In the genomic region with DNA sequence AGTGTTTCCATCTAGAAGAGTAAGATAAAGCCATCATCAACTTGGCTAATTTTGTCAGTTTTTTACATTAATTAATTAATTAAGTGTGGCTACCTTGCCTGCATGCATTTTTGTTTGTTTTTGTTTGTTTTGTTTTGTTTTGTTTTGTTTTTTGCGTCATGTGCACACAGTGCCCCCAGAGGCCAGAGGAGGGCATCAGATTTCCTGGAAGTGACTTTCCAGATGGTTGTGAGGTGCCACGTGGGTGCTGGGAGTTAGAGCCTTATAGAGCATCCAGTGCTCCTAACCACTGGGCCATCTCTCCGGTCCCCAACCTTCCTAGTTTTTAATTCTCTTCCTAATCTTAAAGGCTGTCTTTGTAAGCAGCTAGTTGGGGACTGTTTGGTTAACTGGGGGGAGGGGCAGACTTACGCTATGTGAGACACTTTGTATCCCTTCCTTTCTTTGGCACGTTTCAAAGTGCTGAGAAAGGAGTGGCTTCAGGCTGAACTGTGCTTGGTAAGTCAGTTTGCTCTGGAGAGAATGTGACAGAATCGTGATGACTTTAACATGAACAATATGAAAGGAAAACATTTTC, we compare ENCODE assay signal across 20 mouse cellular contexts. TPM values are rescaled to one million over a fixed set of nuclear protein-coding genes. Genes with fewer than 3 reads are reported as not detected.
DNase-seq lines count a peak whose midpoint lies in the region; ATAC-seq and TF ChIP-seq lines count a peak whose summit lies in the region.
"Had no signal": no experiment of that assay in that cellular context is flagged by ENCODE, and none has a peak within 500 bp of the region (broad histone marks: within the 10 kb centered on the region; RNA-seq: fewer than 3 reads in every experiment).

No protein-coding gene starts in this region.

- no peaks in the 10 kb centered on the region for H3K36me3 ChIP-seq in kidney, adult 2 months (ENCODE audit: control insufficient read depth, insufficient read depth, low read length)
- H3K36me3 ChIP-seq in midbrain, postnatal 0 days (ENCODE audit: insufficient read depth, low read length) = no peaks in the 10 kb centered on the region
- no peaks in the 10 kb centered on the region for H3K36me3 ChIP-seq in midbrain, embryonic 14.5 days (ENCODE audit: control insufficient read depth, insufficient read depth, low read length)
- H3K36me3 ChIP-seq in stomach, embryonic 14.5 days (ENCODE audit: control insufficient read depth, insufficient read depth, low read length) = no peaks in the 10 kb centered on the region
- H3K36me3 ChIP-seq: embryonic facial prominence, embryonic 12.5 days; forebrain, embryonic 15.5 days; heart, embryonic 13.5 days; hindbrain, embryonic 12.5 days; midbrain, embryonic 15.5 days had no signal

- no peak overlapping the region for H3K4me2 ChIP-seq in midbrain, postnatal 0 days (ENCODE audit: low read depth, low read length, poor library complexity, severe bottlenecking)
- no peak overlapping the region for H3K4me2 ChIP-seq in midbrain, embryonic 14.5 days (ENCODE audit: low read length)
- H3K4me2 ChIP-seq in stomach, embryonic 14.5 days (replicated peaks; ENCODE audit: low read depth, low read length) = no peak overlapping the region
- H3K4me2 ChIP-seq: embryonic facial prominence, embryonic 12.5 days; forebrain, embryonic 15.5 days; heart, embryonic 13.5 days; hindbrain, embryonic 12.5 days; midbrain, embryonic 15.5 days had no signal

- H3K4me1 ChIP-seq in kidney, adult 2 months (ENCODE audit: control insufficient read depth, insufficient read depth, low read length) = no peaks in the 10 kb centered on the region; the same call in 1 of the 2 replicates
- H3K4me1 ChIP-seq in midbrain, postnatal 0 days (ENCODE audit: insufficient read depth, low read length) = no peaks in the 10 kb centered on the region
- H3K4me1 ChIP-seq in midbrain, embryonic 14.5 days (ENCODE audit: control insufficient read depth, insufficient read depth, low read length) = no peaks in the 10 kb centered on the region
- peaks cover 15% of the 10 kb centered on the region for H3K4me1 ChIP-seq in stomach, embryonic 14.5 days (ENCODE audit: control insufficient read depth, insufficient read depth, low read length)
- H3K4me1 ChIP-seq: forebrain, embryonic 15.5 days; midbrain, embryonic 15.5 days had no signal

- no peak for DNase-seq in kidney, adult 2 months
- no peak for DNase-seq in kidney, adult 11 months
- DNase-seq in midbrain, postnatal 0 days (ENCODE audit: low spot score) = no peak
- DNase-seq in midbrain, embryonic 14.5 days = no peak
- DNase-seq in embryo, embryonic 9.5 days (ENCODE audit: extremely low spot score) = peak; percentile 21
- no peak for DNase-seq in ovary, postnatal 10 days (ENCODE audit: low spot score)
- no peak for DNase-seq in ovary, postnatal 36 days (ENCODE audit: low spot score)
- DNase-seq: adrenal gland, postnatal 36 days; cerebellum, adult 2 months; gastrocnemius, postnatal 14 days; lung, adult 2 months; right cerebral cortex, postnatal 4 days had no signal

- no peak overlapping the region for H3K27ac ChIP-seq in kidney, adult 2 months (ENCODE audit: insufficient read depth, low read depth, low read length)
- no peak overlapping the region for H3K27ac ChIP-seq in midbrain, postnatal 0 days (ENCODE audit: low read depth, low read length)
- no peak overlapping the region for H3K27ac ChIP-seq in midbrain, embryonic 14.5 days (replicated peaks; ENCODE audit: low read depth, low read length)
- H3K27ac ChIP-seq in stomach, embryonic 14.5 days (ENCODE audit: low read length) = peak overlapping the region; percentile 36; the same call in 1 of the 2 replicates
- H3K27ac ChIP-seq: embryonic facial prominence, embryonic 12.5 days; forebrain, embryonic 15.5 days; heart, embryonic 13.5 days; hindbrain, embryonic 12.5 days; midbrain, embryonic 15.5 days had no signal

- WGBS in kidney, adult 2 months = 42% methylated on average over 6 of the region's 6 CpGs
- WGBS in midbrain, postnatal 0 days = 51% methylated on average over 6 of the region's 6 CpGs
- WGBS in midbrain, embryonic 14.5 days = 51% methylated on average over 6 of the region's 6 CpGs
- 22% methylated on average over 6 of the region's 6 CpGs for WGBS in stomach, embryonic 14.5 days

- no peaks in the 10 kb centered on the region for H3K9me3 ChIP-seq in midbrain, postnatal 0 days (ENCODE audit: low read length)
- no peaks in the 10 kb centered on the region for H3K9me3 ChIP-seq in midbrain, embryonic 14.5 days (ENCODE audit: control insufficient read depth, low read length)
- no peaks in the 10 kb centered on the region for H3K9me3 ChIP-seq in stomach, embryonic 14.5 days (ENCODE audit: control insufficient read depth, low read depth, low read length)
- H3K9me3 ChIP-seq: embryonic facial prominence, embryonic 12.5 days; forebrain, embryonic 15.5 days; heart, embryonic 13.5 days; hindbrain, embryonic 12.5 days; midbrain, embryonic 15.5 days had no signal

- H3K4me3 ChIP-seq in kidney, adult 2 months (ENCODE audit: insufficient read depth, low read depth, low read length) = no peak overlapping the region
- no peak overlapping the region for H3K4me3 ChIP-seq in midbrain, postnatal 0 days (ENCODE audit: low read depth, low read length)
- H3K4me3 ChIP-seq in midbrain, embryonic 14.5 days (replicated peaks; ENCODE audit: low read depth, low read length) = no peak overlapping the region
- no peak overlapping the region for H3K4me3 ChIP-seq in stomach, embryonic 14.5 days (ENCODE audit: low read depth, low read length)
- H3K4me3 ChIP-seq: embryonic facial prominence, embryonic 12.5 days; forebrain, embryonic 15.5 days; heart, embryonic 13.5 days; hindbrain, embryonic 12.5 days; midbrain, embryonic 15.5 days had no signal

- no peak for TF ChIP-seq POLR2A in kidney, adult 2 months (IDR thresholded peaks at IDR 0.05; ENCODE audit: low read depth, low read length)

- no peaks in the 10 kb centered on the region for H3K27me3 ChIP-seq in kidney, adult 2 months (replicated peaks; ENCODE audit: control insufficient read depth, insufficient read depth, low read length)
- H3K27me3 ChIP-seq in midbrain, postnatal 0 days (ENCODE audit: insufficient read depth, low read length) = no peaks in the 10 kb centered on the region
- H3K27me3 ChIP-seq in midbrain, embryonic 14.5 days (ENCODE audit: control insufficient read depth, insufficient read depth, low read length) = no peaks in the 10 kb centered on the region
- H3K27me3 ChIP-seq in stomach, embryonic 14.5 days (ENCODE audit: control insufficient read depth, insufficient read depth, low read length) = no peaks in the 10 kb centered on the region
- H3K27me3 ChIP-seq: embryonic facial prominence, embryonic 12.5 days; forebrain, embryonic 15.5 days; heart, embryonic 13.5 days; hindbrain, embryonic 12.5 days; midbrain, embryonic 15.5 days had no signal

- peak; percentile 31; the same call in 1 of the 2 replicates for TF ChIP-seq CTCF in kidney, adult 2 months (conservative IDR thresholded peaks at IDR 0.05; ENCODE audit: insufficient read depth, insufficient read length, low read depth, low read length)
- TF ChIP-seq CTCF in midbrain, postnatal 0 days (IDR thresholded peaks at IDR 0.05) = peak; percentile 47

- no peak for ATAC-seq in midbrain, postnatal 0 days (ENCODE audit: low FRiP score)
- no peak for ATAC-seq in midbrain, embryonic 14.5 days (ENCODE audit: low FRiP score, low TSS enrichment)
- peak; percentile 44; the same call in 1 of the 2 replicates for ATAC-seq in stomach, embryonic 14.5 days (ENCODE audit: insufficient number of reproducible peaks, insufficient read depth, low FRiP score, low read depth)
- ATAC-seq: forebrain, embryonic 15.5 days; midbrain, embryonic 15.5 days had no signal

- H3K9ac ChIP-seq in midbrain, postnatal 0 days (replicated peaks; ENCODE audit: low read length, poor library complexity, severe bottlenecking) = no peak overlapping the region
- H3K9ac ChIP-seq in midbrain, embryonic 14.5 days (replicated peaks; ENCODE audit: low read length) = no peak overlapping the region
- H3K9ac ChIP-seq in stomach, embryonic 14.5 days (replicated peaks; ENCODE audit: low read depth, low read length) = no peak overlapping the region
- H3K9ac ChIP-seq: embryonic facial prominence, embryonic 12.5 days; forebrain, embryonic 15.5 days; heart, embryonic 13.5 days; hindbrain, embryonic 12.5 days; midbrain, embryonic 15.5 days had no signal

RNA-seq across cellular contexts. Expression of a gene that starts 20.4 kb away (rescaled TPM):
- 6.1 and 7.8 TPM in 2 replicates for polyA plus RNA-seq in kidney, adult 2 months (2012; rRNA removed)
- total RNA-seq in midbrain, postnatal 0 days (2014; rRNA removed) = 84.1 and 100 TPM in 2 replicates
- polyA plus RNA-seq in midbrain, postnatal 0 days (2015; fragmentation: Nextera tagmentation; extraction: Ambion mirVana) = 26.6 and 29.8 TPM in 2 replicates
- polyA plus RNA-seq in midbrain, embryonic 14.5 days (2014; fragmentation: Nextera tagmentation; extraction: Ambion mirVana) = 19.6 and 24.5 TPM in 2 replicates
- 18.0 and 19.5 TPM in 2 replicates for polyA plus RNA-seq in stomach, embryonic 14.5 days (2014; fragmentation: Nextera tagmentation; extraction: Ambion mirVana)

RNA-seq across cellular contexts. Expression of a gene that starts 32.5 kb away (rescaled TPM):
- not detected in 2 replicates for polyA plus RNA-seq in kidney, adult 2 months (2012; rRNA removed)
- not detected in 2 replicates for total RNA-seq in midbrain, postnatal 0 days (2014; rRNA removed)
- 0.12 TPM in 1 of 2 replicates, not detected in the other for polyA plus RNA-seq in midbrain, postnatal 0 days (2015; fragmentation: Nextera tagmentation; extraction: Ambion mirVana)
- polyA plus RNA-seq in midbrain, embryonic 14.5 days (2014; fragmentation: Nextera tagmentation; extraction: Ambion mirVana) = not detected in 2 replicates
- not detected in 2 replicates for polyA plus RNA-seq in stomach, embryonic 14.5 days (2014; fragmentation: Nextera tagmentation; extraction: Ambion mirVana)
- total RNA-seq: adrenal gland, postnatal 36 days; gastrocnemius, postnatal 14 days; left cerebral cortex, postnatal 36 days had no signal
- polyA plus RNA-seq: cerebellum, adult 2 months; embryonic facial prominence, embryonic 12.5 days; forebrain, embryonic 15.5 days; heart, embryonic 13.5 days; hindbrain, embryonic 12.5 days; kidney, embryonic 14.5 days; lung, adult 2 months; midbrain, embryonic 15.5 days had no signal
